Mouse (Mus musculus): ENCODE measurements around the gene Slc39a3. TPM values are rescaled to one million over a fixed set of nuclear protein-coding genes. Genes with fewer than 3 reads are reported as not detected.
A peak's percentile ranks its signal among the peaks of the same experiment; 100 is the strongest.
"Not testable (repeated sequence)": the region's sequence is repeated elsewhere in the genome, so short reads cannot be mapped to it uniquely, and the experiment has no call there.

The Slc39a3 gene
- polyA plus RNA-seq, 1 experiment from 2014 or later = 14.5 TPM

- not testable (repeated sequence) for H3K27me3 ChIP-seq (ENCODE audit: control insufficient read depth, insufficient read depth, low read length); H3K9ac ChIP-seq (ENCODE audit: low read length); H3K4me1 ChIP-seq (ENCODE audit: control insufficient read depth, insufficient read depth, low read length); H3K36me3 ChIP-seq (ENCODE audit: control insufficient read depth, insufficient read depth, low read length); DNase-seq (ENCODE audit: low spot score); ATAC-seq (ENCODE audit: insufficient read depth, low FRiP score, low TSS enrichment); H3K4me3 ChIP-seq (ENCODE audit: low read depth, low read length); H3K27ac ChIP-seq (ENCODE audit: low read depth, low read length); H3K4me2 ChIP-seq (ENCODE audit: low read depth); H3K9me3 ChIP-seq (ENCODE audit: control insufficient read depth, low read length)
- 79% methylated on average over 10 of the region's 11 CpGs for WGBS
Observed at GRCm38 (mm10) chr10:81055802-81056340, 18.6 kb upstream of the Slc39a3 start.

- Histone ChIP-seq H3K4me3 (ENCODE audit: low read depth, low read length) (no peak overlapping the region), H3K9me3 (ENCODE audit: control insufficient read depth, low read length) (no peaks in the 10 kb centered on the region), H3K27me3 (ENCODE audit: control insufficient read depth, insufficient read depth, low read length) (no peaks in the 10 kb centered on the region), H3K4me1 (ENCODE audit: control insufficient read depth, insufficient read depth, low read length) (peaks cover 7% of the 10 kb centered on the region), H3K4me2 (ENCODE audit: low read depth) (no peak overlapping the region), H3K36me3 (ENCODE audit: control insufficient read depth, insufficient read depth, low read length) (peaks cover 13% of the 10 kb centered on the region), H3K9ac (ENCODE audit: low read length) (no peak overlapping the region), H3K27ac (ENCODE audit: low read depth, low read length) (no peak overlapping the region)
- DNase-seq (ENCODE audit: low spot score) (no peak), ATAC-seq (ENCODE audit: insufficient read depth, low FRiP score, low TSS enrichment) (no peak)
- 88% methylated on average over 6 of the region's 6 CpGs for WGBS
Observed at GRCm38 (mm10) chr10:81055169-81055568, 17.9 kb upstream of the Slc39a3 start.

- Histone ChIP-seq H3K4me2 (ENCODE audit: low read depth) (no peak overlapping the region), H3K4me1 (ENCODE audit: control insufficient read depth, insufficient read depth, low read length) (no peaks in the 10 kb centered on the region), H3K9ac (ENCODE audit: low read length) (no peak overlapping the region), H3K36me3 (ENCODE audit: control insufficient read depth, insufficient read depth, low read length) (peaks cover 33% of the 10 kb centered on the region), H3K27ac (ENCODE audit: low read depth, low read length) (no peak overlapping the region), H3K27me3 (ENCODE audit: control insufficient read depth, insufficient read depth, low read length) (no peaks in the 10 kb centered on the region), H3K4me3 (ENCODE audit: low read depth, low read length) (no peak overlapping the region), H3K9me3 (ENCODE audit: control insufficient read depth, low read length) (no peaks in the 10 kb centered on the region)
- 94% methylated on average over 5 of the region's 5 CpGs for WGBS
- ATAC-seq (ENCODE audit: insufficient read depth, low FRiP score, low TSS enrichment) (no peak), DNase-seq (ENCODE audit: low spot score) (no peak)
Observed at GRCm38 (mm10) chr10:81052577-81052976, 15.4 kb upstream of the Slc39a3 start.

GRCm38 (mm10) chr10:81051133-81051532 is 13.9 kb upstream of the Slc39a3 start:
- 98% methylated on average over 6 of the region's 6 CpGs for whole genome bisulfite sequencing
- ATAC-seq (ENCODE audit: insufficient read depth, low FRiP score, low TSS enrichment) (no peak), DNase-seq (ENCODE audit: low spot score) (no peak)
- Histone ChIP-seq H3K9me3 (ENCODE audit: control insufficient read depth, low read length) (no peaks in the 10 kb centered on the region), H3K27me3 (ENCODE audit: control insufficient read depth, insufficient read depth, low read length) (no peaks in the 10 kb centered on the region), H3K4me3 (ENCODE audit: low read depth, low read length) (no peak overlapping the region), H3K4me1 (ENCODE audit: control insufficient read depth, insufficient read depth, low read length) (no peaks in the 10 kb centered on the region), H3K9ac (ENCODE audit: low read length) (no peak overlapping the region), H3K36me3 (ENCODE audit: control insufficient read depth, insufficient read depth, low read length) (peaks cover 36% of the 10 kb centered on the region), H3K27ac (ENCODE audit: low read depth, low read length) (no peak overlapping the region), H3K4me2 (ENCODE audit: low read depth) (no peak overlapping the region)

GRCm38 (mm10) chr10:81050645-81051044 is 13.4 kb upstream of the Slc39a3 start:
- 87% methylated on average over 4 of the region's 4 CpGs for WGBS
- H3K4me2 ChIP-seq (ENCODE audit: low read depth) = no peak overlapping the region
- ATAC-seq (ENCODE audit: insufficient read depth, low FRiP score, low TSS enrichment) = no peak

GRCm38 (mm10) chr10:81045246-81045645 is 8.0 kb upstream of the Slc39a3 start:
- H3K4me3 ChIP-seq (ENCODE audit: low read depth, low read length); H3K4me1 ChIP-seq (ENCODE audit: control insufficient read depth, insufficient read depth, low read length); H3K9me3 ChIP-seq (ENCODE audit: control insufficient read depth, low read length); DNase-seq (ENCODE audit: low spot score); ATAC-seq (ENCODE audit: insufficient read depth, low FRiP score, low TSS enrichment); H3K27me3 ChIP-seq (ENCODE audit: control insufficient read depth, insufficient read depth, low read length); H3K27ac ChIP-seq (ENCODE audit: low read depth, low read length); H3K9ac ChIP-seq (ENCODE audit: low read length); H3K4me2 ChIP-seq (ENCODE audit: low read depth): not testable (repeated sequence)
- peaks cover 35% of the 10 kb centered on the region for H3K36me3 ChIP-seq (ENCODE audit: control insufficient read depth, insufficient read depth, low read length)
- WGBS = 91% methylated on average over 14 of the region's 14 CpGs

More at GRCm38 (mm10) chr10:81050645-81051044, 13.4 kb upstream of the Slc39a3 start:
- Histone ChIP-seq H3K36me3 (ENCODE audit: control insufficient read depth, insufficient read depth, low read length) (peaks cover 37% of the 10 kb centered on the region), H3K27ac (ENCODE audit: low read depth, low read length) (no peak overlapping the region), H3K9ac (ENCODE audit: low read length) (no peak overlapping the region), H3K4me1 (ENCODE audit: control insufficient read depth, insufficient read depth, low read length) (no peaks in the 10 kb centered on the region), H3K4me3 (ENCODE audit: low read depth, low read length) (no peak overlapping the region), H3K9me3 (ENCODE audit: control insufficient read depth, low read length) (no peaks in the 10 kb centered on the region), H3K27me3 (ENCODE audit: control insufficient read depth, insufficient read depth, low read length) (no peaks in the 10 kb centered on the region)
- DNase-seq (ENCODE audit: low spot score) = peak; percentile 30

GRCm38 (mm10) chr10:81041458-81042175 is 4.4 kb upstream of the Slc39a3 start:
- WGBS = 34% methylated on average over 13 of the region's 13 CpGs
- Histone ChIP-seq H3K9ac (ENCODE audit: low read length) (no peak overlapping the region), H3K27ac (ENCODE audit: low read depth, low read length) (no peak overlapping the region), H3K4me3 (ENCODE audit: low read depth, low read length) (no peak overlapping the region), H3K36me3 (ENCODE audit: control insufficient read depth, insufficient read depth, low read length) (peaks cover 11% of the 10 kb centered on the region), H3K27me3 (ENCODE audit: control insufficient read depth, insufficient read depth, low read length) (no peaks in the 10 kb centered on the region), H3K4me2 (ENCODE audit: low read depth) (no peak overlapping the region), H3K4me1 (ENCODE audit: control insufficient read depth, insufficient read depth, low read length) (no peaks in the 10 kb centered on the region), H3K9me3 (ENCODE audit: control insufficient read depth, low read length) (no peaks in the 10 kb centered on the region)
- DNase-seq (ENCODE audit: low spot score) = peak; percentile 80
- ATAC-seq (ENCODE audit: insufficient read depth, low FRiP score, low TSS enrichment) = no peak

GRCm38 (mm10) chr10:81036251-81036650 is 975 bp downstream of the Slc39a3 start:
- DNase-seq (ENCODE audit: low spot score) (peak; percentile 34), ATAC-seq (ENCODE audit: insufficient read depth, low FRiP score, low TSS enrichment) (no peak)
- no peaks in the 10 kb centered on the region for H3K9me3 ChIP-seq (ENCODE audit: control insufficient read depth, low read length)
- no peak overlapping the region for H3K9ac ChIP-seq (ENCODE audit: low read length)
- peaks cover 2% of the 10 kb centered on the region; the same call in 1 of the 2 replicates for H3K36me3 ChIP-seq (ENCODE audit: control insufficient read depth, insufficient read depth, low read length)
- 73% methylated on average over 7 of the region's 7 CpGs for WGBS
- no peaks in the 10 kb centered on the region for H3K27me3 ChIP-seq (ENCODE audit: control insufficient read depth, insufficient read depth, low read length)
- no peak overlapping the region for H3K27ac ChIP-seq (ENCODE audit: low read depth, low read length)
- no peak overlapping the region for H3K4me2 ChIP-seq (ENCODE audit: low read depth)
- no peaks in the 10 kb centered on the region for H3K4me1 ChIP-seq (ENCODE audit: control insufficient read depth, insufficient read depth, low read length)
- no peak overlapping the region for H3K4me3 ChIP-seq (ENCODE audit: low read depth, low read length)

- Histone ChIP-seq H3K9ac (ENCODE audit: low read length) (no peak overlapping the region), H3K27me3 (ENCODE audit: control insufficient read depth, insufficient read depth, low read length) (no peaks in the 10 kb centered on the region), H3K36me3 (ENCODE audit: control insufficient read depth, insufficient read depth, low read length) (peaks cover 3% of the 10 kb centered on the region; the same call in 1 of the 2 replicates), H3K27ac (ENCODE audit: low read depth, low read length) (no peak overlapping the region), H3K4me1 (ENCODE audit: control insufficient read depth, insufficient read depth, low read length) (no peaks in the 10 kb centered on the region), H3K4me3 (ENCODE audit: low read depth, low read length) (no peak overlapping the region), H3K4me2 (ENCODE audit: low read depth) (no peak overlapping the region), H3K9me3 (ENCODE audit: control insufficient read depth, low read length) (no peaks in the 10 kb centered on the region)
- WGBS = 83% methylated on average over 10 of the region's 10 CpGs
- ATAC-seq (ENCODE audit: insufficient read depth, low FRiP score, low TSS enrichment) (no peak), DNase-seq (ENCODE audit: low spot score) (no peak)
Observed at GRCm38 (mm10) chr10:81033586-81033985, 3.6 kb downstream of the Slc39a3 start.
